Mouse (Mus musculus): ENCODE measurements around the gene Tnnt2. TPM values are rescaled to one million over a fixed set of nuclear protein-coding genes. Genes with fewer than 3 reads are reported as not detected.

Tnnt2 gene
- polyA plus RNA-seq, 1 experiment from 2014 or later: 6.0 TPM

DNA sequence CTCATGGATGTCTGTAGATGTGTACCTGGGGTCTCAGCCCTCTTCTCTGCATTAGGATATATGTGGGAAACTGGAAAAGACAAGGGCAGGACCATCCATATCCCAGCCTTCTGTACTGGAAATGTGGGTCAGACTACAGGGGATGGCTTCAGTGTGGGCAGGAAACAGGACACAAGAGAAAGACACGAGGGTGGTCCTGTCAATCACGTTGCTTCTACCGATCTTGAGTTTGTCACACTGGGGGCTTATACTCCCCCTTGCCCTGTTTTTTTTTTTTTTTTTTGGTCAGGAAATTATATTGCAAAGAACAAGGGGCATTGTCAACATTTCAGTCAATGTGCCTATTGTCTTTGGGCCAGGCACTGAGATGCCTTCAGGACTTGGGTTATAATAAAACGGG is 2.5 kb downstream of the Tnnt2 start:
- H3K36me3 ChIP-seq (ENCODE audit: insufficient read depth): no peaks in the 10 kb centered on the region
- H3K4me3 ChIP-seq (ENCODE audit: low read depth, low read length): no peak overlapping the region
- H3K9ac ChIP-seq: no peak overlapping the region
- ATAC-seq (ENCODE audit: insufficient read depth) (no peak), DNase-seq (no peak)
- H3K4me1 ChIP-seq (ENCODE audit: insufficient read depth): peaks cover 8% of the 10 kb centered on the region
- H3K27ac ChIP-seq (ENCODE audit: low read depth): no peak overlapping the region
- WGBS: 62% methylated on average over 4 of the region's 4 CpGs
- H3K27me3 ChIP-seq (ENCODE audit: insufficient read depth, low read length): no peaks in the 10 kb centered on the region
- no peak overlapping the region for H3K4me2 ChIP-seq
- no peaks in the 10 kb centered on the region for H3K9me3 ChIP-seq (ENCODE audit: low read depth, low read length)
- TF ChIP-seq CTCF (IDR thresholded peaks at IDR 0.05; ENCODE audit: low read depth): no peak

DNA sequence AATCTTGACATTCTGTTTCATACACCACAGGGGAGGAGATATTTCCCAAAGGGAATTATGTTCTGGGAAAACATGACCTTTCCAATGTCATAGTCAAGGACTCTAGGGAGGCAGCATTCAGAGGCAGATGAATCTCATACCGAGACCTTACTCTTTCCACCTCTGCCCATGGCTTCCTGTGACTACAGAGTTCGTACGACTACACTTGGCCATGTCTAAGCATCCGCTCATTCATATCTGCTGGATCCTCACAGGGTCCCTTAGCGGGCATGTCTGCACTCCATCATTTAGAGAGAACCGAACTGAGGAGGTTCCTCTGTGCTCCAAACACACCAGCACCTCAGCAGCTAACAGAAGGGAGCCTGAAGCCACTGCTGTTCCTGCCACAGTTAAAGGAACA is 2.9 kb downstream of the Tnnt2 start:
- ATAC-seq (ENCODE audit: insufficient read depth): no peak
- Histone ChIP-seq H3K9me3 (ENCODE audit: low read depth, low read length) (no peaks in the 10 kb centered on the region), H3K36me3 (ENCODE audit: insufficient read depth) (no peaks in the 10 kb centered on the region), H3K27ac (ENCODE audit: low read depth) (no peak overlapping the region), H3K4me2 (no peak overlapping the region), H3K4me1 (ENCODE audit: insufficient read depth) (peaks cover 8% of the 10 kb centered on the region), H3K4me3 (ENCODE audit: low read depth, low read length) (no peak overlapping the region), H3K27me3 (ENCODE audit: insufficient read depth, low read length) (no peaks in the 10 kb centered on the region), H3K9ac (no peak overlapping the region)
- DNase-seq: no peak
- 81% methylated on average over 6 of the region's 6 CpGs for WGBS
- TF ChIP-seq CTCF (IDR thresholded peaks at IDR 0.05; ENCODE audit: low read depth): no peak

DNA sequence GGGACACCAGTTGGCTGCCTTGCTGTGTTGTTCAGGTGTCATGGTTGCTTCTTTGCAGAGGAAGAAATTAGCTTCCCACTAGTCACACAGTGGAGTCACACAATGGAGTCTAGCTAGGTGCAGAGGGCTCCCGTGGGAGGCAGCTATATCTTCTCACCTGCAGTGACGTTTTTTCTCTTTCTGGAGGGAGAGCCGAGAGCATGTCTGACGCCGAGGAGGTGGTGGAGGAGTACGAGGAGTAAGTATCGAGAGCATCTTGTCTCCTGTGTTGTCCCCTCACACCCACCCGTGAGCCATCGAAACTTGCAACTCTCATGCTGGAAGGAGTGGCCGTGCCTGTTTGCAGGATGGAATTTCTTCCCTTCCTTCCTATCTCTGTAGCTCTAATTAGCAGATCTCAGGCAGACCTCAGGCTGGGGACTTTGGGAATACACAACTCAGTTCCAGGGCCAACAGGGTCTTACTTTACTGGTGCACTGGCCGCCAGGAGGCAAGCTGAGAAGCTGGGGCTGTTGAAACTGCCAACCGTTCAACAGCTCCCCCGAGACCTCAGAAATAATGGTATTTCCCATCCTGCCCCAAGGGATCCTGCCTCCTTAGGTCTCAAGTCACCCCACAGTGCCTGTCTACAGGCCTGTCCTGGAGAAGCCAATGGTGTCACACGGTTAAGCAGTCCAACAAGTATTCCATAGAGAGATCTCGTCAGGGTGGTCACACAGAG is 4.7 kb downstream of the Tnnt2 start:
- no peak overlapping the region for H3K4me3 ChIP-seq (ENCODE audit: low read depth, low read length)

DNA sequence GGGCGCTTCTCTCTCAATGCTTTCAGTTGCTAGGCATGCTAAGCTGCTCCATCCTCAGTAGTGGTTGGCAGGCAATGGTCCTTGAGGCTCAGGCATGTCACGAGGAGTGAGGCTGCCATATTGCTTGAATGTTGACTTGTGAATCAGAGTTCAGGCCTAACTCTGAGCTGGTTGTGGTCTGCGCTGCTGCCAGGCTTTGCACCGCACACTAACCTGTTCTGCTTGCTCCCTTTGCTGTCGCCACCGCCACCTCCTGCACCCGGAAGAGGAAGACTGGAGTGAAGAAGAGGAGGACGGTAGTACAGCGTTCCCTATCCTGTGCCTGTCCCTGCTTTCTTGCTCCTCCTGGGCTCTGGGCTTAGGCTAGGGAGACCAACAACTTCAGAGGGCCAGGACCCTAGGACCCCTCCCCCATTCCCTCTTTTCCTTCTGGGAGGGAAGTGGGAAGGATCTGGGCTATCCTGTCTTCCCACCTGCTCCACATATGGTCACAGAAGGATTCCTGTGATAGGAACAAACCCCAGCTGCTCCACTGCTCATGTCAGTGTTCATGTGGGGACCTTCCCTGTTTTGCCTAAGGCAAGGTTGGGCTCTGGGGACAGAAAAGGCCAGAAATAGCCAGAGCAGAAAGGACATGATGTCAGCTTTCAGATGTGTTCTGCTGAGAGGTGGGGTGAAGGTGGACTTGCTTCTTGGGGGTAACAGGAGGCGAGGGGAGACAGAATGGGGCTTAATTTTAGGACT is 7.5 kb downstream of the Tnnt2 start:
- H3K27me3 ChIP-seq (ENCODE audit: insufficient read depth, low read length): no peaks in the 10 kb centered on the region
- no peak overlapping the region for H3K9ac ChIP-seq
- TF ChIP-seq CTCF (IDR thresholded peaks at IDR 0.05; ENCODE audit: low read depth): no peak
- no peaks in the 10 kb centered on the region for H3K9me3 ChIP-seq (ENCODE audit: low read depth, low read length)
- no peaks in the 10 kb centered on the region for H3K4me1 ChIP-seq (ENCODE audit: insufficient read depth)
- H3K4me3 ChIP-seq (ENCODE audit: low read depth, low read length): no peak overlapping the region
- no peak overlapping the region for H3K4me2 ChIP-seq
- no peaks in the 10 kb centered on the region for H3K36me3 ChIP-seq (ENCODE audit: insufficient read depth)
- DNase-seq (no peak), ATAC-seq (ENCODE audit: insufficient read depth) (no peak)
- 86% methylated on average over 10 of the region's 10 CpGs for WGBS
- no peak overlapping the region for H3K27ac ChIP-seq (ENCODE audit: low read depth)

More for the DNA sequence above, 4.7 kb downstream of the Tnnt2 start:
- Histone ChIP-seq H3K27ac (ENCODE audit: low read depth) (no peak overlapping the region), H3K9me3 (ENCODE audit: low read depth, low read length) (no peaks in the 10 kb centered on the region), H3K4me2 (no peak overlapping the region), H3K4me1 (ENCODE audit: insufficient read depth) (peaks cover 4% of the 10 kb centered on the region), H3K9ac (no peak overlapping the region), H3K27me3 (ENCODE audit: insufficient read depth, low read length) (no peaks in the 10 kb centered on the region), H3K36me3 (ENCODE audit: insufficient read depth) (no peaks in the 10 kb centered on the region)
- DNase-seq: no peak
- no peak for TF ChIP-seq CTCF (IDR thresholded peaks at IDR 0.05; ENCODE audit: low read depth)
- WGBS: 59% methylated on average over 15 of the region's 15 CpGs
- ATAC-seq (ENCODE audit: insufficient read depth): no peak

DNA sequence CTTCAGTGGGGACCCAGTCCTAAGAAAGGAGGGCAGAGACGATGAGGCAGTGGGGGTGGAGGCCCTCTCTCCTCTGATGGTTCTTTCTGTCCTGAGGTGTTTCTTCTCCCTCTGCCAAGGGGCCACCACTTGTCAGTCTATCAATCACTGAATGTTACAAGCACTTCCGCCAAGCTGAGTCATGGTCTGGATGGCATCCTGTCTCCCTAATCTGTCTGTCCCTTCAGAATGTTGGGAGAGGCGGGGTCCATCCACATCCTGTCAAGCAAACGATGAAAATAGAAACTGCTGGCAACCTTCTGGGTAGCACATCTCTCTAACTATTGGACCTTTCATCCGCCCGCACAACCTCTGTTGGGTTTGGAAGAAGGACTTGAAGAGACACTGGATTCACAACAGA is 8.3 kb downstream of the Tnnt2 start:
- no peak overlapping the region for H3K4me2 ChIP-seq
- no peaks in the 10 kb centered on the region for H3K4me1 ChIP-seq (ENCODE audit: insufficient read depth)
- no peak overlapping the region for H3K4me3 ChIP-seq (ENCODE audit: low read depth, low read length)
- no peak overlapping the region for H3K27ac ChIP-seq (ENCODE audit: low read depth)
- no peak overlapping the region for H3K9ac ChIP-seq
- peak; percentile 64 for DNase-seq
- no peak for TF ChIP-seq CTCF (IDR thresholded peaks at IDR 0.05; ENCODE audit: low read depth)
- no peaks in the 10 kb centered on the region for H3K36me3 ChIP-seq (ENCODE audit: insufficient read depth)
- H3K9me3 ChIP-seq (ENCODE audit: low read depth, low read length): no peaks in the 10 kb centered on the region
- no peak for ATAC-seq (ENCODE audit: insufficient read depth)
- no peaks in the 10 kb centered on the region for H3K27me3 ChIP-seq (ENCODE audit: insufficient read depth, low read length)
- 59% methylated on average over 6 of the region's 6 CpGs for WGBS

- Histone ChIP-seq H3K9ac (no peak overlapping the region), H3K4me3 (ENCODE audit: low read depth, low read length) (no peak overlapping the region), H3K27ac (ENCODE audit: low read depth) (no peak overlapping the region), H3K27me3 (ENCODE audit: insufficient read depth, low read length) (no peaks in the 10 kb centered on the region), H3K4me1 (ENCODE audit: insufficient read depth) (no peaks in the 10 kb centered on the region), H3K36me3 (ENCODE audit: insufficient read depth) (no peaks in the 10 kb centered on the region), H3K9me3 (ENCODE audit: low read depth, low read length) (no peaks in the 10 kb centered on the region), H3K4me2 (no peak overlapping the region)
- no peak for TF ChIP-seq CTCF (IDR thresholded peaks at IDR 0.05; ENCODE audit: low read depth)
- WGBS: 79% methylated on average over 5 of the region's 5 CpGs
- ATAC-seq (ENCODE audit: insufficient read depth) (no peak), DNase-seq (no peak)
Measured at GRCm38 (mm10) chr1:135846632-135847031, 10.5 kb downstream of the Tnnt2 start.

GRCm38 (mm10) chr1:135847139-135847562 is 11.0 kb downstream of the Tnnt2 start:
- H3K27ac ChIP-seq (ENCODE audit: low read depth): no peak overlapping the region
- H3K4me3 ChIP-seq (ENCODE audit: low read depth, low read length): no peak overlapping the region
- no peaks in the 10 kb centered on the region for H3K36me3 ChIP-seq (ENCODE audit: insufficient read depth)
- no peak overlapping the region for H3K4me2 ChIP-seq
- ATAC-seq (ENCODE audit: insufficient read depth): 0 out of 2 replicates have a peak, but pooled peaks have one; percentile 7
- peak; percentile 80 for DNase-seq
- no peak overlapping the region for H3K9ac ChIP-seq
- peak; percentile 78 for TF ChIP-seq CTCF (IDR thresholded peaks at IDR 0.05; ENCODE audit: low read depth)
- no peaks in the 10 kb centered on the region for H3K27me3 ChIP-seq (ENCODE audit: insufficient read depth, low read length)
- H3K9me3 ChIP-seq (ENCODE audit: low read depth, low read length): no peaks in the 10 kb centered on the region
- H3K4me1 ChIP-seq (ENCODE audit: insufficient read depth): no peaks in the 10 kb centered on the region
- 34% methylated on average over 6 of the region's 6 CpGs for WGBS

Data from lung, embryonic 14.5 days (tissue).